Mouse (Mus musculus): ENCODE measurements around the gene Tceal6.
"Not testable (repeated sequence)": the region's sequence is repeated elsewhere in the genome, so short reads cannot be mapped to it uniquely, and the experiment has no call there.

Gene Tceal6

GRCm38 (mm10) chrX:135210436-135211221 is at the start of gene Tceal6:
Gene Tceal6, minus strand, starts transcription at chrX:135210687.
- no peak for DNase-seq (ENCODE audit: low read depth, low spot score)

DNA sequence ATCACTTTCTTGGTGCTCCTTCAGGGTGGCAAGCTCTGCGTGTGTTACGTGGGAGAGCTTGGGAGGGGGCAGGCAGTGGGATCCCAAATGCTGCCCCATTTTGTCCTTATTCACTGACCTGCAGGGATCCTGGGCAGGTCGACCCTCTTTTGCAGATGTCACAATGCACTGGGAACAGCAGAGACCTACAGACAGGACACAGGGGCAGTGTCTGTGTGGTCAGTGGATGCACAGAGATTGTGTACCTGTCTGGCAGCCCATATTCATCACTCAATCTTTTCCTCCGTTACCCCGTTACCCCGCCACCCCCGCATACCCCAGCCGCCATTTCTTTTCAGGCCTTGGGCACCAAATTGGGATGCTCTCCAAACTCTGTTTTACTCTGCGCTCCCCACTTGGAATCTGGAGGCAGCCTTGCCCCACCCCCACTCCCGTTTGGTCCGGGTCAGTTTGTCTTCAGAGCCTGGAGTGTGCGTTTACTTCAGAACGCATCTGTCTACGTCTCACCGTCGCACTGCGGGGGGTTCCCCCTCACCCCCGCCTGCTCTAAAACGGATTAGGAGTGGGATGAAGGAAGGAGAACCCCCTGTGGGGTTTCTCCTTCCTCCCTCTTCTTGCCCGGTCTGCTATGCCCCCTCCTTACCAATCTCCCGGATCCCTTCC is 583 bp downstream of the Tceal6 start:
- DNase-seq (ENCODE audit: low read depth, low spot score): not testable (repeated sequence)

- not testable (repeated sequence) for DNase-seq (ENCODE audit: low read depth, low spot score)
Measured at GRCm38 (mm10) chrX:135189924-135190323, 20.6 kb downstream of the Tceal6 start.

- not testable (repeated sequence) for DNase-seq (ENCODE audit: low read depth, low spot score)
Measured at GRCm38 (mm10) chrX:135188661-135189060, 21.8 kb downstream of the Tceal6 start.

- DNase-seq (ENCODE audit: low read depth, low spot score): not testable (repeated sequence)
Measured at GRCm38 (mm10) chrX:135177532-135177931, 33.0 kb downstream of the Tceal6 start, which contains the start of gene Gm15023. Gene Gm15023, minus strand, starts transcription at chrX:135177632.
